Mouse (Mus musculus) brain, embryonic 18.5 days (tissue): Measurements from ENCODE around the gene Fam184b.
A peak's percentile ranks its signal among the peaks of the same experiment; 100 is the strongest.

ENCODE experiments used
- DNase-seq: peaks from one replicate; pipeline ENCODE4 v3.0.0-alpha.2; 2012; ENCODE audit warnings: low read depth, low spot score

The Fam184b gene

GRCm38 (mm10) chr5:45514599-45514998 lies 124.8 kb downstream of the Fam184b start:
- no peak for DNase-seq

DNA sequence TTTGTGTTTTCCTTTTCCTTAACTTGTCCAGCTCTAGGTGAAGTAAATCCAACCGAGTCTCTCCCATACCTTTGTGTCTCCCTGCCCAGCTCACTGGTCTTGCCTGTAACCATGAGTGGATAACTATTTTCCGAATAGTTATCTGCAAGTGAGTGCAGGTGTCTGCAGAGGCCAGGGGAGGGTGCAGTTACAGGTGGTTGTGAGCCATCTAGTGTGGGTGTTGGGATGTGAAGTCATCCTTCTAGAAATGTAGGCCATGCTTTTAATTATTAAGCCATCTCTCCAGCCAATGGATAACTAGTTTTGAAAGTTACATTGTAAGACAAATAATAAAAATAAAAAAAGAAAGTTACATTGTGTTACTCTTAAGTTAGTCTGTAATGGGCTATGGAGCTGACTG lies 125.9 kb downstream of the Fam184b start:
- no peak for DNase-seq

GRCm38 (mm10) chr5:45512908-45513307 lies 126.5 kb downstream of the Fam184b start:
- no peak for DNase-seq

DNA sequence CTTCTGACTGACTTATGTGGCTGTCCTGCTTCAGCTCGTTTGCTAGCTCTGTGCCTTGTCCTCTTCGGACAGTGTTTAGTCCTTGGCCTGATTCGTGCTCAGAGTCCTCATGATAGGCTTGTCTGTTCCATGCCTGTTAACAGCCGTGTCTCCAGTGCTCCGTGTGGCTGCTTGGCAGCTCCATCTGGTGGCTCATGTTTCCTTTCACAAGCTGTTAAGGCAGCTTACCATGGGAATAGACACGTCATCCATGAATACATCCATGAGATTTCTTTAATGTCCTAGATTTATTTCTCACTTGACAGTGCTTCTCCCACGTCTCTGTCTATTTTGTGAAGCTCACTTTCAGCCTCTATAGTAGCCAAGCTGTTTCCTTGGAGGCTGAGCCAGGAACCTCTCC lies 129.3 kb downstream of the Fam184b start:
- DNase-seq, result no peak

DNA sequence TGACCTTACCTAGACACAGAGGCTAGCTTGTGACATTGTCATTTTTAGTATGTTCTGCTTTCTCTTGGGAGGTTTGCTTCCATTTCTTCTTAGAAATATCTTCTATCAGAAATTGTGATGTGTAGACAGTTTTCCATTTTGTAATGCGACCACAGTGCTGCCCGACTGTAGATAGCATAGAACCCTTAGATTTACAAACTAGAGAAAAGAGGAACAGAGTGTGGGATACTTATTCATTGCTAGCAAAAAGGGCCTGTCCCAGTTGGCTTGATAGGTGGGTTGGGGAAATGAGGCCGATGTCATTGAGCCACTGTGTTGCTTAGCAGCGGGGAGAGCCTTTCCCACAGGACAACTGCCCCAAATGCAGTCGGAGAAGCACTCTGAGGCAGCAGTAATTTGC lies 141.8 kb downstream of the Fam184b start:
- DNase-seq, result no peak

DNA sequence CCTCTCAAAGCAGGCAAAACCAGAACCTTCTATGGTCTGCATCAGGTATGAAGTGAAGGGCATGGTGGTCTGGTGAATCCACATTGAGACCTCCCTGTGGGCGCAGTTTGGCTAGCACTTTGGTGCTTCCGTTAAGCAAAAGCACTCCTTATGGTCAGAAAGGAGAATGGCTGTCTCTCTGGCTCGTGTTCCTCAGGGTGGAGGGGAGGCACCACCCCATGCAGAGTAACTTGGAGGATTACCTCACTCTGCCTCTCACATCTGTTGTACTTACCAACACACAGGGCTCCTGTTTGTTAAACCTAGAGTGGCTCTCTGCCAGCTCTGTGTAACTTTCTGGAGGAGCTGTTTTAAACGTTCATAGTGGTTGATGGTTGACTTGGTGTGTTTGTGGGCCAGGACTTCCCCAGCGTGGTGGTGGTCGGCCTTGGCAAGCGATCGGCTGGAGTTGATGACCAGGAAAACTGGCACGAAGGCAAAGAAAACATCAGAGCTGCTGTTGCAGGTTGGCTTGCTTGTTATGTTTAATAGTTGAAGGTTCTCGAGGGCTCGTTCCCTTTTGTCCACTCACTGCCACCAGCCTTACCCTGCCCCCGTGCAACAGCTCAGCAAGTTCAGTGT lies 142.4 kb downstream of the Fam184b start:
- no peak for DNase-seq

- DNase-seq, result no peak
Observed at GRCm38 (mm10) chr5:45496479-45496878, 142.9 kb downstream of the Fam184b start.

GRCm38 (mm10) chr5:45496042-45496441 lies 143.4 kb downstream of the Fam184b start:
- DNase-seq, result no peak

DNA sequence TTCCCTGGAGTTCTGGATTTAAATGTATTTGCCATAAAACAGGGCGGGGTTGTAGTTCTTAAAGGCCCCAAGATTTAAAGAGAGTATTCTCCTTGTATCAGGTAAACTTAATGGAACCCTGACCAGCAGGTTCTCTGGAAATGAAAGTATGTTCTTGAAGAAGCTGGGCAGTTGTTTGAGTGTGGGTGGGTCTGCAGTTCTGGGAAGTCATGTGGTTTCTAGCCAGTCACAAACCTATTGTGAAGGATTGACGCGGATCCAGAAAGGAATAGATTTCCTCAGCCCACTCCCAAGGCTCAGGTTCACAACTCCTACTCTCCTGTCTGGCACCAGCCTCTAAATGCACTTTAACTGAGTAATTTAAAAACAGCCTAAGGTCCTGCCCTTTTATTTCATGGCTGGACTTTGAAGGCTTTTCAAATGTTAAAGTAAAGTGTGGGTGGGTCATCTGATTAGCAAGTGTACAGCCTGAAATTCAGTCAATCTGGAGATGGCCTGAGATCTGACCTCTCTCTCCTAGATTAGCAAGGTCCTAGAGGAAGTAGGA lies 143.9 kb downstream of the Fam184b start:
- no peak for DNase-seq

DNA sequence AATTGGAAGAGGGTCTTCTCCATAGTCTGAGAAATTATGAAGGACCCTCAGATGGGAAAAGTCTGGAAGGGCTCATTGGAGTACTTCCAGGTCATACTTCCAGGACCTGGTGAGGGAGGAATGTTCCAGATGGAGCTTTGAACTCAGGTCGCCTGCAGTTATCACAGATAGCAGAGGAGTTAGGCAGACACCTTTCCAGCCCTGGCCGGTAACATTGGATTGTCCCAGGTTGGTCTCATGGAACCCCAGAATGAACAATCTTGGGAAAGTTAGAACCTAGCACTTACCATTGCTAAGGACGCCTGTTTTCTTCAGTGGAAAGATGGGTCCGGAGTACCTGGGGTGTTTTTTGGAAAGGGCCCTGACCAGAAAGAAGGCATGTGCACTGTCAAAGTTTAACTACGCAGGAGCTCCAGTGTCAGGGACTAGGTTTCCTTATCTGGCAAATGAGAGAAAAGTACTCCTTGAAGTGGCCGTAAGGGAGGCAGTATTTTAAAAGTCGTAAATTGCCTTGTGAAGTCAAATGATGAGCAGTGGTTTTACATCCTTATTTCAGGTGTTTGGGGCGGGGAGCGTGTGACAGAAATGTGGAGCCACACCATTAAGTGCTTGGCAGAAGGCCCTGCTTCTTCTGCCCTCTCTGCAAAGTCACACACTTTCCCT lies 145.2 kb downstream of the Fam184b start:
- no peak for DNase-seq

GRCm38 (mm10) chr5:45493191-45494092 lies 146.0 kb downstream of the Fam184b start, which contains the start of gene Lap3:
Gene Lap3 (plus strand): TSS chr5:45493374.
- peak; percentile 81 for DNase-seq

- DNase-seq, result no peak
Observed at GRCm38 (mm10) chr5:45491776-45492175, 147.6 kb downstream of the Fam184b start.

DNA sequence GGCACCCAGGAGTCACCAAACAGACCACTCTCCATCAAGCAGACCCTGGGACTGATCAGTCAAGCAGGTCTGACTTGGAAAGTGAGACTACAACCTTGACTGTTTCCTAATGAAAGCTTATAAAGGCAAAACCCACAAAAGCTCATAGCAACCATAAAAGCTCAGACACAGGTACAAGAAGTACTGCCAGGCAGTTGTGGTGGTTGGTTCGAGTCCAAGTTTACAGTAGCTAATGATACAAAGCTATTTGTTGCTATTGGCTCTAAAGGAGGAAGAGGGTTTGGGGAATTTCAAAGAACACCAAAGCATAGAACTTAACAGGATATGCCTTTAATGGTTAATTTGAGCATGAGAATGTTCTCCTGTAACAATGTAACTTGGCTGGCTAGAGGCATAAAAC lies 155.8 kb downstream of the Fam184b start:
- no peak for DNase-seq

DNA sequence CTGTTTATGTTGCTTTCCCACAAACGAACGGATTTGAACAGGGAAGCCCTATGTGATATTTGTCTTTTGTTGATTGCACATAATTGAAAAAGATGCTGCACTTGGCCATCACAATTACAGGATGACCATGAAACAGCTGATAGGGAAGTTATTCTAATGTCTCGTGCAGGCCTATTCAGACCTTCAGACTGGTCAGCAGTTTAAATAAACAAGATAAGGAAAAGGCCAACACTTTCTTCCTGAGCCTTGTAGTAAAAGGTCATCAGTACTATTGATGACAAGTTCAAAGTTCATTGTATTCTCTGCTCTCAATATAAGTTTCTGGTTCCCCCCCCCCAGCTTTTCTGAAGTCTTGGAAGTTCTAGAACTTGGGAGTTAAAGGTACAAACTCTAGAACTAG lies 156.8 kb downstream of the Fam184b start:
- no peak for DNase-seq

DNA sequence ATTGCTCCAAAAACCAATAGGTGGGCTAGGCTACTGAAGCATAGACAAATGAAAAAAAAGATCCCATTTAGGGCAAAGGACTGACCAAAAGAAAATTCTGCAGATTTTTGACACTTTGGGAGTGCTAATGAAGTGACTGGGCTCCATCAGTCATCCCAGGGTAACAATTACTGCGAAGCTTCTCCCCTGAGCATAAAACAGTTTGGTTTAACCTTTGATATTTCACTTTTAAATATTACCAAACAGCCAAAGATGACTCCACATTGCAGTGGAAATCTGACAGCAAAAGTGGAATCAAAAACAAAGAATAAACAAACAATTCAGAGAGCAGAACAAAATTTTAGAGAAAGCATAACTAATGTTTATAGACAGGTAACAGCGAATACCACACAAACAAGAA lies 158.3 kb downstream of the Fam184b start:
- no peak for DNase-seq

DNA sequence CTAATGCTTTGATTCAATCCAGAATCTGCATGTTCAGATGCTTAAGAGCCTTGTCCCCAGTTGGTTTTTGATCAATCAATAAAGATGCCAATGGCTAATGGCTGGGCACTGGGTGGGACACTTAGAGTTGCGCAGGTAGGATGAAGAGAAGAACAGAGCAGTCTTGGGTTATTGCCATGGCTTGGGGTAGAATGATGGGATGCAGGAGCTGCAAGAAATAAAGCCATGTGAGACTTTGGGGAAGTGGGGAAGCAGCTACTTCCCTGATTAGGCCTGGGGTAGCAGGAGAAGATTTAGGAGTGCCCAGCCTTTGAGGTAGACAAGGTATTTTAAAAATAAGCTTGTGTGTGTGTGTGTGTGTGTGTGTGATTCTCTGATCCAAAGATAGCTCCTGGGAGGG lies 159.3 kb downstream of the Fam184b start:
- no peak for DNase-seq
